Mouse (Mus musculus): ENCODE measurements around the gene Spaar.
"Not testable (repeated sequence)": the region's sequence is repeated elsewhere in the genome, so short reads cannot be mapped to it uniquely, and the experiment has no call there.

Spaar gene

DNA sequence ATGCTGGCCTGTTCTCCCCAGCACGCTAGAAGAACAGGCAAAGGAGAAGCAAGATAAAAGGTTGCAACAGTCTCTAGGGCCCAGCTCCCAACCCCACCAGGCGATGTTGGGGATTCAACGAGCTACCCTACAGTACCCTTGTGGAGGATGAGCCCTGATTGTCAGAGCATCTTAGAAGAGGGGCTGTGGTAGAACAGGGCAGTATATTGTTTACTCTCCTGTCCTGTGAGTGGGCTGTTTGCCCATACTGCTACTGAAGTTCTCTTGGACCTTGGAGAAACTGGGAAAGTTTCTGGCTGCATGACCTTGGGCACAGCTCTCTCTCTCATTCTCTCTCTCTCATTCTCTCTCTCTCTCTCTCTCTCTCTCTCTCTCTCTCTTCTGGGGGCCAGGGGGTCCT lies 708 bp upstream of the Spaar start:
- DNase-seq: no peak

GRCm38 (mm10) chr4:43730750-43731297 lies 990 bp downstream of the Spaar start:
- no peak for DNase-seq

- no peak for DNase-seq
Observed at GRCm38 (mm10) chr4:43732171-43732570, 2.3 kb downstream of the Spaar start.

GRCm38 (mm10) chr4:43733186-43733585 lies 3.4 kb downstream of the Spaar start:
- no peak for DNase-seq

- DNase-seq: no peak
Observed at GRCm38 (mm10) chr4:43737144-43737543, 7.3 kb downstream of the Spaar start.

DNA sequence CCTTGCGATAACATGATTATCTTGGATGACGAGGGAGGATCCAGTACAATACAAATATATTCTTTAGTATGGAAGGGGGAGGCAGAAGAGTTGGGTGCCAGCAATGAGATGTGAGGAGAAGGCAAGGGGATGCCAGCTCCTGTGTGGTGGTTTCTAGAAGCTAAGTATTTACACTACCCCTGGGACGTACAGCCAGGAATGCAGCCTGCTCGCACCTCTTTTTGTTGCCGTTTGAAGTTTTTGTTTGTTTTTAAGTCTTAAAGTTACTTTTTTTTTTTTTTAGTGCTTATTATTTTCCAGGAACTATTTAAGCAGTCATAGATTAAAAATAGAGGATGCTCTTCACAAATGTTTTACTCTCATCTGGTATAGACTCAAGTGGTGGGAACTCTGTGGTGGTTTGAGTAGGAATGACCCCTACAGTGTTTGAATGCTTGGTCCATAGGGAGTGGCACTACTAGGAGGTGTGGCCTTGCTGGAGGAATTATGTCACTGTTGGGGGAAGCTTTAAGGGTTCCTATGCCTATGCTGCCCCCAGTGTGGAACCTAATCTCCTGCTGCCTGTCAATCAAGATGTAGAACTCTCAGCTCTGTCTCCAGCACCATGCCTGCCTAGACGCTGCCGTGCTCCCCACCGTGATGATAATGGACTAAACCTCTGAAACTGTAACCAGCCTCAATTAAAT lies 9.3 kb downstream of the Spaar start:
- no peak for DNase-seq

DNA sequence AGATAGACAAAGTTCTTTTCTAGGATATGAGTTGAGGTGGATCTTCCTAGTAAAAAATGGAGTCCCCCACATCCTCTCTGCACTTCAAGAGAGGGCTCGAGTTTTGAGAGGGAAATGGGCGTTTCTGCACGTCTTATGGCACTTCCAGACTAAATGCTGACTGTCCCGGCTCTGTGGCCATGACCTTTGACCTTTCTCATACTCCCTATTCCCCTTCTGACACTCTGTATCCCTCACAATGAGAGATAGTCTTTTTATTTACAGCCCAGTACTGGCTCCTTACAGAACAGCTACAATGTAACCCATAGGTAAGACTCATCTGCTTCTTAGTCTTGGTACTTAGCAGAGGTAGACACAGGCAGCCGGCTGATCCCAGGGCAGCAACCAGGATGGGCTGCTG lies 11.7 kb downstream of the Spaar start:
- DNase-seq: no peak

DNA sequence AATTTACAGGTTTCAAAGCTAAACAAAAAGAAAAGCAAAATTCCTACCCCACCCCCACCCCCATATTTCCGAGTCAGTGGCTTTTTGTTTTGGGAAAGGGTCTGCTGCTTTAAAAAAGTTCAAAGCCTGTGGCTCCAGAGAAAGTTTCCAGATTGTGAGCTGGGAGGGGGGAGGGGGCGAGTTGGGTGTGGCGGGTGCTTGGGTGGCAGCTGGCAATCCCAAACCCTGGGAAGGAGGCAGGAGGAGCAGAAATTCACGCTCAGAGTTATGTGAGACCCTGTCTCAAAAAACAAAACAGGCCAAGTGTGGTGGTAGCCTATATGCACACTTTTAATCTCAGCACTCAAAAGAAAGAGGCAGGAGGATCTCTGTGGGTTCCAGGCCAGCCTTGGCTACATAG lies 12.8 kb downstream of the Spaar start:
- no peak for DNase-seq

- DNase-seq: no peak
Observed at GRCm38 (mm10) chr4:43743099-43743498, 13.3 kb downstream of the Spaar start.

GRCm38 (mm10) chr4:43745187-43745586 lies 15.4 kb downstream of the Spaar start:
- DNase-seq: no peak

- DNase-seq: no peak
Observed at GRCm38 (mm10) chr4:43757213-43757612, 27.4 kb downstream of the Spaar start.

- no peak for DNase-seq
Observed at GRCm38 (mm10) chr4:43759571-43760418, 30.0 kb downstream of the Spaar start.

GRCm38 (mm10) chr4:43760460-43760859 lies 30.6 kb downstream of the Spaar start:
- peak in 1 of 2 experiments; percentile 25 for DNase-seq

DNA sequence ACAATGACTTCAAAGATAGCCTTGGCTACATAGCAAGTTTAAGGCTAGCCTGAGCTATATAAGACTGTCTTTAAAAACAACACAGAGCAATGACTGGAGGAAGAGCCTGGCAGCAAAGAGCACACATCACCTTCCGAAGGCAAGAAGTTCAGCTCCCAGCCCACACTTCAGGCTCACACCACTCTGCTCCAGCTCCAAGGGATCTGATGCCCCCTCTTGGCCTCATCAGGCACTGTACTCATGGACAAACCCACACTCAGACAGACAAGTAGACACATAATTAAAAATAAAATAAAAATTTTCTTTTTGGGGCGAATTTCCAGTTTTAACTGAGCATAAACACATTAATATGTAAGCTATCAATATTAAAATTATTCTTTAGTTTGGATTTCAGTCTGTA lies 31.5 kb downstream of the Spaar start:
- no peak for DNase-seq

- DNase-seq: peak; percentile 35 to 64
Observed at GRCm38 (mm10) chr4:43763410-43763809, 33.6 kb downstream of the Spaar start.

GRCm38 (mm10) chr4:43768341-43768740 lies 38.5 kb downstream of the Spaar start:
- DNase-seq: no peak

DNA sequence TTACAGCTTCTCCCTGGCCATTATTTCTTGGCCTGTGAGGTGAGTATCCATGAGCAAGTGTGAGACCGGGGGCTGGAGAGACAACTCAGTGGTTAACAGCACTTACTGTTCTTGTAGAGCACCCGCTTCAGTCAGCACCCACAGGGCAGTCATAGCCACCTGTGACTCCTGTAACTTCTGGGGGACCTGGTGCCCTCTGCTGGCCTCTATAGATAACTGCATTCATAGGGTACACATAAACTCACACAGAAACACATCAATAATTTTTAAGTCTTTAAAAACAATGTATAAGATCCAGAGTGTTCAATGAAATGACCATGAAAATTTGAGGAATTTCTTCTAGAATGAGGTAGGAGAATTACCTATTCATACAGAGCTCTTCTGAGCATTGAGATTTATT lies 39.5 kb downstream of the Spaar start:
- DNase-seq: no peak

DNA sequence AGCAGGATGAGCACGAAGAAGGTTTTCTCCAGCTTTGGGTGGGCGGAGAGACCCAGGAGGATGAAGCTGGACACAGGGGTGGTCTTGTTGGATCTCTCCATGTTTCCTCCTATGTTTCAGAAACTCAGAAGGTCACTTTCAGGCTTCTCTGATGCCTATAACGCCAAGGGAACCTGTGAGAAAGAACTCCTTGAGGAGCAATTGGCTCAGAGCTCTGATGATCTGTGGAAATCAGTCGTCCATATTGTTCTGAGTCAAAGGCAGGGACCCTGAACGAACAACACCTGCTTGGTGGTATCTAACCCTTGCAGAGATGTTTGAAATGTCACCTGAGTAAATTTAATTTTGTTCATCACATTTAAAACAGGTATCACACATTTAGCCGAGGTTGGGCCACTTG lies 41.1 kb downstream of the Spaar start, which contains the start of gene Olfr159:
TSS of gene Olfr159 (minus strand) at position 101 of the 400 bp plus-strand sequence.
- no peak for DNase-seq

- no peak for DNase-seq
Observed at GRCm38 (mm10) chr4:43771626-43772025, 41.8 kb downstream of the Spaar start.

DNA sequence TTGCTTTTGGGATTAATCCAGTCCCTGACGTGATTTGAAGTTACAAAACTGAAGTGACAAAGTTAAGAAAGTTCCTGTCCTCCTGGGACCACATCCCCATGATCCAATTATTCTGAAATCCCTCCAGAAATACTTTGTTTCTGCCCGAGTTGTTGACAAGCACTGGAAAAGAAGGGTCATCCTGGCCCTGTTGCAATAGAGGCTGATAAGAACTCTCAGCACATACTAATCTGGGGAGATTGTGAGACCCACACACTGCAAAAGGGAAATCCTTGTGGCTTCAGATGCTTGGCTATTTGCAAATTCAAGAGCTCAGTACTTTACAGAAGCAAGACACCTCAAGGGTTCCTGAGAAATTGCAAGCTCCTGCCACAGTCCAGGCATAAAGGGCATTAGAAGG lies 42.5 kb downstream of the Spaar start:
- DNase-seq: no peak

DNA sequence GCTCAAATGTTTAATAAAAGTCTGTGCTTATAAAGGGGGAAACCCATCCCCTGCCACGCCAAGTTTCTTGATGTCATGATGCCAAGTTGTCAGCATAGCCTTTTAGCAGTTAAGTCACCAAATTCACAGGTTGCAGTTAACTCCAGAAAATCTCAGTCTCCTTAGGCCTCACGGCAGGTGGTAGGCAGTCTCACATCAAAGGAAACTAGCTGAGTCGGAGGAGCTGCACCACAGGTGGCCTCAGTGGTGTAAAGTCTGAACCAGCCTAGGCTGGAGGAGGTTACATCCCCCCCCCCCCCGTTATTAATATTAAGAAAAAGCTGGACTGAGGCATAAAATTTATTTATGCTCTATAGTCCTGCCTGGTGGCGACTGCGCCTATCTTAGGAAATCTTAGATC lies 65.5 kb downstream of the Spaar start:
- DNase-seq: no peak

DNA sequence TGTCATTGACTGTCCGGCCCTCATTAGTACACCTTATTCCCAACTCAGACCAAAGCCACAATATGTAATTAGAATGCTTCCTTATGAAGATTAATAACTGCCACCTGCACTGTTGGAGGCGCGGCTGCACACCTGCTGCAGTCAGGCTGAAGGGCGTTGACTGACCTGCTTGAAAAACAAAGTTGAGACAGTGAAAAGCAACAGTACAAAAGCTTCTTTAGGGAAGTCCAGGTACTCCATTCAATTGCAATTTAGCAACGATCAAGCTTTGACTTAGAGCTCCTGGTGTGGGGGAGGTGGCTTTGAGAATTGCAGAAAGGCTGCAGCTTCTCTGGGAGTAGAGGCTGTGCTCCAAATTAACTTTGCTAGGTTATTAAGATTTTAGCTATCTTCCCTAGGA lies 66.0 kb downstream of the Spaar start:
- DNase-seq: not testable (repeated sequence)

GRCm38 (mm10) chr4:43798936-43799335 lies 69.1 kb downstream of the Spaar start:
- no peak for DNase-seq
